Mouse (Mus musculus) G1E (cell line): ENCODE measurements around the gene Adamtsl2. TPM values are rescaled to one million over a fixed set of nuclear protein-coding genes. Genes with fewer than 3 reads are reported as not detected.

Source experiments
- ATAC-seq: 2 replicates; pipeline ENCODE4 v1.8.0; 2016; ENCODE audit warnings: mild to moderate bottlenecking; ENCODE audit not compliant: insufficient number of reproducible peaks, poor library complexity, low FRiP score, severe bottlenecking; ENCODE audit errors: extremely low read depth
- DNase-seq: peaks from one replicate; pipeline ENCODE4 v3.0.0; 2012; ENCODE audit warnings: low spot score
- H3K27me3 ChIP-seq: 2 replicates; pipeline ENCODE4 v1.6.1; 2012; ENCODE audit warnings: mild to moderate bottlenecking, low read length, inconsistent platforms; ENCODE audit not compliant: insufficient read depth
- H3K36me3 ChIP-seq: replicated peaks from 2 replicates; pipeline ENCODE3; 2012; ENCODE audit warnings: mild to moderate bottlenecking, inconsistent platforms
- H3K4me1 ChIP-seq: 2 replicates; pipeline ENCODE4 v1.6.1; 2012; ENCODE audit warnings: low read depth, low read length, inconsistent platforms, mixed read lengths; ENCODE audit not compliant: insufficient read depth
- H3K4me3 ChIP-seq: 2 replicates; pipeline ENCODE4 v1.5.1; 2012; ENCODE audit warnings: low read depth, mild to moderate bottlenecking, inconsistent platforms, low read length, moderate library complexity, mixed read lengths
- H3K9me3 ChIP-seq: replicated peaks from 2 replicates; pipeline ENCODE4 v1.6.1; 2012; ENCODE audit warnings: inconsistent platforms
- CTCF ChIP-seq: IDR thresholded peaks from 2 replicates; pipeline ENCODE4 v1.5.1; 2012; ENCODE audit warnings: low read depth, low read length, inconsistent platforms, mixed read lengths
- GATA1 ChIP-seq: IDR thresholded peaks from 2 replicates; pipeline ENCODE4 v1.6.1; 2012; ENCODE audit warnings: borderline replicate concordance, low read length, inconsistent platforms, mixed read lengths
- GATA2 ChIP-seq: IDR thresholded peaks from 2 replicates; pipeline ENCODE4 v1.6.1; 2012; ENCODE audit warnings: low read depth, low read length, inconsistent platforms, borderline replicate concordance
- POLR2AphosphoS5 ChIP-seq: IDR thresholded peaks from 2 replicates; pipeline ENCODE4 v1.6.1; 2012; ENCODE audit warnings: low read depth, low read length, inconsistent platforms; ENCODE audit not compliant: insufficient replicate concordance
- TAL1 ChIP-seq: conservative IDR thresholded peaks from 2 replicates; pipeline ENCODE4 v1.6.1; 2012; ENCODE audit warnings: low read depth, low read length, inconsistent platforms, mixed read lengths
- polyA plus RNA-seq: library from polyadenylated mRNA; stranded (reverse); fragments of >175 nt; gene quantifications from 2 replicates; pipeline ENCODE4 v1.2.3, GENCODE M21; 2012
- total RNA-seq, 2 experiments: library from RNA; stranded (forward) in 1 of 2; stranded (reverse) in 1 of 2; fragments of 200-1000 nt in 1 of 2; fragments of >200 nt in 1 of 2; fragmentation: Nextera tagmentation in 1 of 2; gene quantifications; 2 replicates each; pipeline ENCODE4 v1.2.3; 2014 to 2017

The Adamtsl2 gene
- total and polyA plus RNA-seq, 3 experiments: 0.11 TPM; not detected in 2

- H3K36me3 ChIP-seq: no peaks in the 10 kb centered on the region
- no peak overlapping the region for H3K4me3 ChIP-seq
- H3K9me3 ChIP-seq: no peaks in the 10 kb centered on the region
- H3K27me3 ChIP-seq: peaks cover 3% of the 10 kb centered on the region
- no peak for TF ChIP-seq CTCF
- no peak for TF ChIP-seq POLR2AphosphoS5
- TF ChIP-seq GATA1: no peak
- TF ChIP-seq GATA2: no peak
- TF ChIP-seq TAL1: no peak
- no peaks in the 10 kb centered on the region for H3K4me1 ChIP-seq
- ATAC-seq (no peak), DNase-seq (no peak)
Measured at GRCm38 (mm10) chr2:27097241-27097656, 18.1 kb downstream of the Adamtsl2 start.

- TF ChIP-seq GATA2 (no peak), TAL1 (no peak), POLR2AphosphoS5 (no peak), GATA1 (no peak), CTCF (no peak)
- no peaks in the 10 kb centered on the region for H3K9me3 ChIP-seq
- ATAC-seq (no peak), DNase-seq (no peak)
- H3K36me3 ChIP-seq: no peaks in the 10 kb centered on the region
- no peaks in the 10 kb centered on the region for H3K4me1 ChIP-seq
- H3K4me3 ChIP-seq: no peak overlapping the region
- peaks cover 6% of the 10 kb centered on the region for H3K27me3 ChIP-seq
Measured at GRCm38 (mm10) chr2:27097776-27098175, 18.6 kb downstream of the Adamtsl2 start.

- H3K36me3 ChIP-seq: no peaks in the 10 kb centered on the region
- no peaks in the 10 kb centered on the region for H3K4me1 ChIP-seq
- peaks cover 13% of the 10 kb centered on the region; the same call in 1 of the 2 replicates for H3K27me3 ChIP-seq
- DNase-seq: no peak
- no peaks in the 10 kb centered on the region for H3K9me3 ChIP-seq
- no peak overlapping the region for H3K4me3 ChIP-seq
- no peak for TF ChIP-seq POLR2AphosphoS5
- TF ChIP-seq GATA1: no peak
- TF ChIP-seq CTCF: no peak
- TF ChIP-seq TAL1: no peak
- no peak for TF ChIP-seq GATA2
- no peak for ATAC-seq
Measured at GRCm38 (mm10) chr2:27103554-27103953, 24.4 kb downstream of the Adamtsl2 start.

GRCm38 (mm10) chr2:27106816-27107215, 27.6 kb downstream of the Adamtsl2 start:
- Histone ChIP-seq H3K27me3 (peaks cover 12% of the 10 kb centered on the region; the same call in 1 of the 2 replicates), H3K9me3 (no peaks in the 10 kb centered on the region), H3K36me3 (no peaks in the 10 kb centered on the region), H3K4me3 (no peak overlapping the region), H3K4me1 (no peaks in the 10 kb centered on the region)
- ATAC-seq (no peak), DNase-seq (no peak)
- TF ChIP-seq POLR2AphosphoS5 (no peak), GATA1 (no peak), CTCF (no peak), TAL1 (no peak), GATA2 (no peak)

GRCm38 (mm10) chr2:27108144-27108543, 29.0 kb downstream of the Adamtsl2 start:
- DNase-seq: no peak
- Histone ChIP-seq H3K4me1 (no peaks in the 10 kb centered on the region), H3K9me3 (no peaks in the 10 kb centered on the region), H3K27me3 (peaks cover 6% of the 10 kb centered on the region; the same call in 1 of the 2 replicates), H3K4me3 (no peak overlapping the region), H3K36me3 (no peaks in the 10 kb centered on the region)
- ATAC-seq: no peak
- TF ChIP-seq GATA1: no peak
- TF ChIP-seq POLR2AphosphoS5: no peak
- no peak for TF ChIP-seq GATA2
- TF ChIP-seq TAL1: no peak
- TF ChIP-seq CTCF: no peak

- ATAC-seq (no peak), DNase-seq (no peak)
- Histone ChIP-seq H3K9me3 (no peaks in the 10 kb centered on the region), H3K36me3 (no peaks in the 10 kb centered on the region), H3K4me1 (no peaks in the 10 kb centered on the region), H3K4me3 (no peak overlapping the region), H3K27me3 (peaks cover 6% of the 10 kb centered on the region; the same call in 1 of the 2 replicates)
- TF ChIP-seq GATA1 (no peak), CTCF (no peak), TAL1 (no peak)
Measured at GRCm38 (mm10) chr2:27109052-27109451, 29.9 kb downstream of the Adamtsl2 start.
